Mouse (Mus musculus) G1E (cell line): ENCODE results near the gene Rpp30.

Experiments used
- CTCF ChIP-seq: IDR thresholded peaks from 2 replicates; pipeline ENCODE4 v1.5.1; 2012; ENCODE audit warnings: low read depth, low read length, inconsistent platforms, mixed read lengths
- GATA1 ChIP-seq: IDR thresholded peaks from 2 replicates; pipeline ENCODE4 v1.6.1; 2012; ENCODE audit warnings: borderline replicate concordance, low read length, inconsistent platforms, mixed read lengths
- POLR2AphosphoS5 ChIP-seq: IDR thresholded peaks from 2 replicates; pipeline ENCODE4 v1.6.1; 2012; ENCODE audit warnings: low read depth, low read length, inconsistent platforms; ENCODE audit not compliant: insufficient replicate concordance
- TAL1 ChIP-seq: conservative IDR thresholded peaks from 2 replicates; pipeline ENCODE4 v1.6.1; 2012; ENCODE audit warnings: low read depth, low read length, inconsistent platforms, mixed read lengths

DNA sequence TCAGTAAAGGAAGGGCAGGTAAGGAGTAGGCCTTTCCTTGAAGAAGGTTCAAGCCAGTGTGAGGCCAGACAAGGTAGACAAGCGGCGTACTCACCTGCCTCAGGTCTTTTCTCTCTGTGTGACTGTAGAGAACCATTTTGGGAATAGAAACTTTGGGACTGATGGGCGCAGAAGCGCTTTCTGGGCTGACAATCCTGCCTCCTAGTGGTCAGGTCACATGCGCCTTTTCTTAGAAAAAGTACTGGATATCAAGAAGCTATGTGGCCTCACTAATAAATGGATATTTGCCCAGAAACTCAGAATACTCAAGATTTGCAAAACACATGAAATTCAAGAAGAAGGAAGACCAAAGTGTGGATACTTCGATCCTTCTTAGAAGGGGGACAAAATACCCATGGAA is 65.1 kb downstream of the Rpp30 start:
- TF ChIP-seq CTCF: no peak
- no peak for TF ChIP-seq GATA1
- TF ChIP-seq POLR2AphosphoS5: no peak
- TF ChIP-seq TAL1: no peak
